Mouse (Mus musculus) thymus, adult 2 months (tissue): Measurements from ENCODE around the gene Robo1.

Experiments
- CTCF ChIP-seq: fragments of 200-500 bp; IDR thresholded peaks from 2 replicates; pipeline ENCODE4 v1.5.1; 2012; ENCODE audit warnings: mild to moderate bottlenecking, control low read depth, low read length, moderate library complexity, borderline replicate concordance; ENCODE audit not compliant: control insufficient read depth, poor library complexity, insufficient read depth; ENCODE audit errors: extremely low read depth
- POLR2A ChIP-seq: fragments of 200-500 bp; IDR thresholded peaks from 2 replicates; pipeline ENCODE4 v1.6.1; 2012; ENCODE audit warnings: mild to moderate bottlenecking, low read length, control low read depth, moderate library complexity; ENCODE audit not compliant: control insufficient read depth, poor library complexity, insufficient read depth; ENCODE audit errors: extremely low read depth

DNA sequence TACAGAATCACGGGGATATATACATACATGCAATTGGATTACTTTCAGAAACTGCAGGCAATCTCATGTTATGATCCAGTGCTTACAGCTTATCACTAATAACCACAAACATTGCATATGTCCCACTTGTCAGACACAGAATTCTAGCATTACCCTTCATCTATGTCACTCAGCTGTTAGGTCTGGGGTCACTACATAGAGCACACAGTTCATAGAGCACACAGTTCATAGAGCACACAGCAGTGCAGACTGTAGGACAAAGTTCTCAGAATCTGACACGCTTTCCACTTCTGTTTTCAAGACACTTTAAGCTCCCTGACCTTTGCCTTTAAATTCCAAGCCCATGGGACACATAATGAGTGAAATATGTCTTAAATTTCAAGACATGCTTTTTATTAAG lies 307.3 kb downstream of the Robo1 start:
- TF ChIP-seq CTCF (no peak), POLR2A (no peak)
